Mouse (Mus musculus) liver, embryonic 16.5 days (tissue): ENCODE measurements around the gene Bag6. TPM values are rescaled to one million over a fixed set of nuclear protein-coding genes. Genes with fewer than 3 reads are reported as not detected.
A peak's percentile ranks its signal among the peaks of the same experiment; 100 is the strongest.

ENCODE experiments used
- ATAC-seq: fragments of 200-750 bp; cut with Nextera tagmentation; 2 replicates; pipeline ENCODE4 v1.8.0; 2017; ENCODE audit warnings: low read depth, mild to moderate bottlenecking, moderate number of reproducible peaks, moderate library complexity
- H3K27ac ChIP-seq: fragments of 300-500 bp; sonication (generic); 2 replicates; pipeline ENCODE4 v1.5.1; 2014; ENCODE audit warnings: mild to moderate bottlenecking, low read length
- H3K27me3 ChIP-seq: fragments of 300-500 bp; sonication (generic); 2 replicates; pipeline ENCODE4 v1.6.1; 2014; ENCODE audit warnings: low read depth, low read length, mixed read lengths; ENCODE audit not compliant: control insufficient read depth, insufficient read depth
- H3K36me3 ChIP-seq: fragments of 300-500 bp; sonication (generic); 2 replicates; pipeline ENCODE4 v1.6.1; 2014; ENCODE audit warnings: mild to moderate bottlenecking; ENCODE audit not compliant: control insufficient read depth, insufficient read depth
- H3K4me1 ChIP-seq: fragments of 300-500 bp; sonication (generic); 2 replicates; pipeline ENCODE4 v1.6.1; 2014; ENCODE audit warnings: low read depth, low read length, mixed read lengths; ENCODE audit not compliant: control insufficient read depth
- H3K4me2 ChIP-seq: fragments of 300-500 bp; sonication (generic); 2 replicates; pipeline ENCODE4 v1.6.1; 2014; ENCODE audit warnings: low read depth, low read length, mixed read lengths
- H3K4me3 ChIP-seq: fragments of 300-500 bp; sonication (generic); 2 replicates; pipeline ENCODE4 v1.5.1; 2014; ENCODE audit warnings: low read depth, mild to moderate bottlenecking, low read length
- H3K9ac ChIP-seq: fragments of 300-500 bp; sonication (generic); 2 replicates; pipeline ENCODE4 v1.6.1; 2014; ENCODE audit warnings: low read depth, low read length
- H3K9me3 ChIP-seq: fragments of 300-500 bp; sonication (generic); replicated peaks from 2 replicates; pipeline ENCODE4 v1.6.1; 2016; ENCODE audit warnings: low read length; ENCODE audit not compliant: control insufficient read depth
- WGBS: fragments of 180-500 bp; shearing (Covaris S2); extraction: QIAGEN DNeasy Blood & Tissue Kit; methylation state at CpG from one replicate; pipeline ENCODE4 v1.1.7; 2014; ENCODE audit not compliant: insufficient replicate concordance; 5-methylcytosine and 5-hydroxymethylcytosine counted together
- polyA plus RNA-seq: library from polyadenylated mRNA; unstranded; fragments of >200 nt; fragmentation: Nextera tagmentation; extraction: Ambion mirVana; gene quantifications from 2 replicates; pipeline ENCODE4 v1.2.1, GENCODE M21; 2015

Gene Bag6
- polyA plus RNA-seq, 1 experiment from 2014 or later: 21.4 TPM

GRCm38 (mm10) chr17:35161421-35161820 lies 26.4 kb downstream of the Bag6 start:
- no peaks in the 10 kb centered on the region for H3K9me3 ChIP-seq
- peaks cover 57% of the 10 kb centered on the region for H3K36me3 ChIP-seq
- no peaks in the 10 kb centered on the region for H3K27me3 ChIP-seq
- H3K4me3 ChIP-seq: no peak overlapping the region
- H3K4me1 ChIP-seq: peaks cover 23% of the 10 kb centered on the region
- H3K27ac ChIP-seq: no peak overlapping the region
- no peak for ATAC-seq
- H3K4me2 ChIP-seq: no peak overlapping the region
- 79% methylated on average over 11 of the region's 11 CpGs for WGBS
- H3K9ac ChIP-seq: no peak overlapping the region

DNA sequence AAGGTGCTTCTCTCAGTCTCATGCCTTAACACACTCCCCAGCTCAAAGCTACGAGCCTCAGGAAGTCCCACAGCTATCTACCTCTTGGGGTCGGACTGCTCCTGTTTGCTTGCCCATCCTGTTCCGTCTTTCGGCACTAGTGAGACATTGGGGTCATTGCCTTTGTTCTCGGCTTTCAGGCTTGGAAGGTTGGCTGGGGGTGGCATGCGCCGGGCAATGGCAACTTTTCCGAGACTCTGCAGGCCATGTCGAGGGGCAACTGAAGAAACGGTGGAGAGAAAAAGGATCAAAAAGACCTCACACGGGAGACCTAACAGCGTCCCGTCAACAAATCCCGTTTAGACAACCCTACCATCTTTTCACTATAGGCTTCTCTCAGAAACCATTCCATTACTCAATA lies 27.1 kb downstream of the Bag6 start:
- no peak overlapping the region for H3K4me2 ChIP-seq
- H3K27ac ChIP-seq: no peak overlapping the region
- 78% methylated on average over 14 of the region's 14 CpGs for WGBS
- H3K9ac ChIP-seq: no peak overlapping the region; the same call in 1 of the 2 replicates
- no peak overlapping the region for H3K4me3 ChIP-seq
- H3K27me3 ChIP-seq: no peaks in the 10 kb centered on the region
- peaks cover 50% of the 10 kb centered on the region for H3K36me3 ChIP-seq
- H3K9me3 ChIP-seq: no peaks in the 10 kb centered on the region
- peaks cover 25% of the 10 kb centered on the region for H3K4me1 ChIP-seq
- no peak for ATAC-seq

- peaks cover 25% of the 10 kb centered on the region for H3K4me1 ChIP-seq
- WGBS: 59% methylated on average over 12 of the region's 12 CpGs
- H3K9me3 ChIP-seq: no peaks in the 10 kb centered on the region
- peak overlapping the region; percentile 92 for H3K9ac ChIP-seq
- no peak for ATAC-seq
- no peaks in the 10 kb centered on the region for H3K27me3 ChIP-seq
- peak overlapping the region; percentile 90 for H3K4me2 ChIP-seq
- no peak overlapping the region for H3K27ac ChIP-seq
- H3K36me3 ChIP-seq: peaks cover 43% of the 10 kb centered on the region
- H3K4me3 ChIP-seq: peak overlapping the region; percentile 81
Measured at GRCm38 (mm10) chr17:35162730-35163129, 27.8 kb downstream of the Bag6 start.

GRCm38 (mm10) chr17:35163326-35164081 lies 28.5 kb downstream of the Bag6 start:
- no peaks in the 10 kb centered on the region for H3K9me3 ChIP-seq
- H3K4me3 ChIP-seq: peak overlapping the region; percentile 81
- H3K4me2 ChIP-seq: peak overlapping the region; percentile 90
- no peak for ATAC-seq
- peaks cover 25% of the 10 kb centered on the region for H3K4me1 ChIP-seq
- peak overlapping the region; percentile 98 for H3K27ac ChIP-seq
- H3K27me3 ChIP-seq: no peaks in the 10 kb centered on the region
- 7% methylated on average over 8 of the region's 8 CpGs for WGBS
- peak overlapping the region; percentile 92 for H3K9ac ChIP-seq
- H3K36me3 ChIP-seq: peaks cover 36% of the 10 kb centered on the region

GRCm38 (mm10) chr17:35164218-35164567 lies 29.2 kb downstream of the Bag6 start:
- Histone ChIP-seq H3K27ac (peak overlapping the region; percentile 98), H3K9ac (peak overlapping the region; percentile 92), H3K4me2 (peak overlapping the region; percentile 90), H3K4me3 (peak overlapping the region; percentile 81), H3K9me3 (no peaks in the 10 kb centered on the region), H3K4me1 (peaks cover 25% of the 10 kb centered on the region), H3K27me3 (no peaks in the 10 kb centered on the region), H3K36me3 (peaks cover 30% of the 10 kb centered on the region)
- under 1% methylated on average over 28 of the region's 28 CpGs for WGBS
- ATAC-seq: no peak

GRCm38 (mm10) chr17:35164568-35165450 lies 29.8 kb downstream of the Bag6 start, which contains the start of gene Prrc2a:
Prrc2a (minus strand) TSS chr17:35164897.
- H3K4me3 ChIP-seq: peak within 1 kb of the TSS; percentile 81
- peak within 1 kb of the TSS; percentile 90 for H3K4me2 ChIP-seq
- H3K9me3 ChIP-seq: no peaks in the 10 kb centered on the region
- ATAC-seq: peak; percentile 95
- peak within 1 kb of the TSS; percentile 98 for H3K27ac ChIP-seq
- H3K9ac ChIP-seq: peak within 1 kb of the TSS; percentile 92
- under 1% methylated on average over 62 of the region's 89 CpGs for WGBS
- peaks cover 25% of the 10 kb centered on the region for H3K4me1 ChIP-seq
- peaks cover 24% of the 10 kb centered on the region for H3K36me3 ChIP-seq
- H3K27me3 ChIP-seq: no peaks in the 10 kb centered on the region

GRCm38 (mm10) chr17:35165451-35166155 lies 30.6 kb downstream of the Bag6 start:
- no peak; the same call in 1 of the 2 replicates for ATAC-seq
- Histone ChIP-seq H3K9ac (peak overlapping the region; percentile 66; the same call in 1 of the 2 replicates), H3K27ac (peak overlapping the region; percentile 98)

GRCm38 (mm10) chr17:35166352-35167035 lies 31.5 kb downstream of the Bag6 start:
- no peaks in the 10 kb centered on the region for H3K9me3 ChIP-seq
- peaks cover 7% of the 10 kb centered on the region for H3K36me3 ChIP-seq
- H3K4me3 ChIP-seq: no peak overlapping the region

More at GRCm38 (mm10) chr17:35165451-35166155, 30.6 kb downstream of the Bag6 start:
- WGBS: 25% methylated on average over 12 of the region's 12 CpGs
- H3K4me2 ChIP-seq: peak overlapping the region; percentile 90
- H3K27me3 ChIP-seq: no peaks in the 10 kb centered on the region
- peak overlapping the region; percentile 81 for H3K4me3 ChIP-seq
- peaks cover 16% of the 10 kb centered on the region for H3K36me3 ChIP-seq
- no peaks in the 10 kb centered on the region for H3K9me3 ChIP-seq
- H3K4me1 ChIP-seq: peaks cover 25% of the 10 kb centered on the region

More at GRCm38 (mm10) chr17:35166352-35167035, 31.5 kb downstream of the Bag6 start:
- Histone ChIP-seq H3K9ac (no peak overlapping the region), H3K27me3 (no peaks in the 10 kb centered on the region), H3K4me1 (peaks cover 25% of the 10 kb centered on the region), H3K4me2 (no peak overlapping the region), H3K27ac (no peak overlapping the region)
- no peak for ATAC-seq
- WGBS: 69% methylated on average over 8 of the region's 8 CpGs
